Mouse (Mus musculus) liver, postnatal 0 days (tissue): ENCODE results near the gene Surf1. TPM values are rescaled to one million over a fixed set of nuclear protein-coding genes. Genes with fewer than 3 reads are reported as not detected.

ENCODE experiments used
- ATAC-seq: fragments of 200-750 bp; cut with Nextera tagmentation; 2 replicates; pipeline ENCODE4 v1.8.0; 2017; ENCODE audit warnings: mild to moderate bottlenecking, moderate library complexity
- DNase-seq: peaks from one replicate; pipeline ENCODE4 v3.0.0-alpha.2; 2016
- H3K27ac ChIP-seq: fragments of 300-500 bp; sonication (generic); 2 replicates; pipeline ENCODE4 v1.5.1; 2014; ENCODE audit warnings: antibody characterized with exemption, moderate library complexity, mild to moderate bottlenecking, low read depth
- H3K27me3 ChIP-seq: fragments of 300-500 bp; sonication (generic); 2 replicates; pipeline ENCODE4 v1.6.1; 2014; ENCODE audit warnings: low read length, control low read depth, mixed read lengths; ENCODE audit not compliant: insufficient read depth
- H3K36me3 ChIP-seq: fragments of 300-500 bp; sonication (generic); replicated peaks from 2 replicates; pipeline ENCODE4 v1.6.1; 2014; ENCODE audit warnings: mild to moderate bottlenecking, control low read depth, low read length, moderate library complexity, mixed read lengths; ENCODE audit not compliant: insufficient read depth
- H3K4me1 ChIP-seq: fragments of 300-500 bp; sonication (generic); 2 replicates; pipeline ENCODE4 v1.6.1; 2014; ENCODE audit warnings: antibody characterized with exemption, mild to moderate bottlenecking, control low read depth; ENCODE audit not compliant: insufficient read depth
- H3K4me2 ChIP-seq: fragments of 300-500 bp; sonication (generic); 2 replicates; pipeline ENCODE4 v1.6.1; 2014; ENCODE audit warnings: low read depth, mild to moderate bottlenecking, low read length, moderate library complexity, mixed read lengths
- H3K4me3 ChIP-seq: fragments of 300-500 bp; sonication (generic); 2 replicates; pipeline ENCODE4 v1.5.1; 2014; ENCODE audit warnings: low read depth, low read length
- H3K9ac ChIP-seq: fragments of 300-500 bp; sonication (generic); replicated peaks from 2 replicates; pipeline ENCODE4 v1.6.1; 2014; ENCODE audit warnings: mild to moderate bottlenecking, moderate library complexity
- H3K9me3 ChIP-seq: fragments of 300-500 bp; sonication (generic); 2 replicates; pipeline ENCODE4 v1.6.1; 2016; ENCODE audit warnings: mild to moderate bottlenecking, control low read depth, low read length, mixed read lengths
- CTCF ChIP-seq: sonication (generic); IDR thresholded peaks from 2 replicates; pipeline ENCODE4 v1.5.1; 2016; ENCODE audit warnings: antibody characterized with exemption, low read depth
- EP300 ChIP-seq: IDR thresholded peaks from 2 replicates; pipeline ENCODE4 v1.6.1; 2016; ENCODE audit warnings: antibody characterized with exemption, low read depth, mild to moderate bottlenecking
- whole genome bisulfite sequencing: fragments of 180-500 bp; shearing (Covaris S2); extraction: QIAGEN DNeasy Blood & Tissue Kit; methylation state at CpG from one replicate; pipeline ENCODE4 v1.1.7; 2014; ENCODE audit not compliant: insufficient replicate concordance; 5-methylcytosine and 5-hydroxymethylcytosine counted together
- polyA plus RNA-seq: library from polyadenylated mRNA; unstranded; fragments of >200 nt; fragmentation: Nextera tagmentation; extraction: Ambion mirVana; gene quantifications from 2 replicates; pipeline ENCODE4 v1.2.1, GENCODE M21; 2015

Surf1 gene
- polyA plus RNA-seq, 1 experiment from 2014 or later = 29.8 TPM

- Histone ChIP-seq H3K4me3 (no peak overlapping the region), H3K27me3 (no peaks in the 10 kb centered on the region), H3K9ac (no peak overlapping the region), H3K4me1 (no peaks in the 10 kb centered on the region), H3K27ac (no peak overlapping the region), H3K9me3 (0 out of 2 replicates have a peak, but pooled peaks cover 2% of the 10 kb centered on the region), H3K4me2 (no peak overlapping the region), H3K36me3 (no peaks in the 10 kb centered on the region)
- TF ChIP-seq EP300 (no peak), CTCF (no peak)
- DNase-seq (no peak), ATAC-seq (no peak)
These were observed 37.8 kb downstream of the Surf1 start for GRCm38 (mm10) chr2:26878571-26878970.

GRCm38 (mm10) chr2:26870666-26871065 lies 45.7 kb downstream of the Surf1 start:
- ATAC-seq (no peak), DNase-seq (no peak)
- Histone ChIP-seq H3K4me3 (no peak overlapping the region), H3K27me3 (no peaks in the 10 kb centered on the region), H3K36me3 (no peaks in the 10 kb centered on the region), H3K4me1 (no peaks in the 10 kb centered on the region), H3K27ac (no peak overlapping the region), H3K4me2 (no peak overlapping the region), H3K9me3 (no peaks in the 10 kb centered on the region), H3K9ac (no peak overlapping the region)
- WGBS = 47% methylated on average over 6 of the region's 6 CpGs
- TF ChIP-seq CTCF = no peak
- TF ChIP-seq EP300 = no peak

- Histone ChIP-seq H3K9ac (no peak within 1 kb of the TSS), H3K27ac (no peak within 1 kb of the TSS), H3K4me3 (no peak within 1 kb of the TSS), H3K4me1 (no peaks in the 10 kb centered on the region), H3K36me3 (no peaks in the 10 kb centered on the region), H3K9me3 (no peaks in the 10 kb centered on the region), H3K4me2 (no peak within 1 kb of the TSS), H3K27me3 (0 out of 2 replicates have a peak, but pooled peaks cover 4% of the 10 kb centered on the region)
- DNase-seq (no peak), ATAC-seq (no peak)
- WGBS = 52% methylated on average over 3 of the region's 3 CpGs
- TF ChIP-seq CTCF = no peak
- no peak for TF ChIP-seq EP300
These were observed 51.5 kb downstream of the Surf1 start, which contains the start of gene Abo for GRCm38 (mm10) chr2:26864879-26865278. TSS of gene Abo (minus strand) at chr2:26864979.

Other genes starting within 250 kb of the Surf1 start
- gene Lcn4, start 245.2 kb downstream of the Surf1 start, polyA plus RNA-seq = 0.14 TPM in 1 of 2 replicates, not detected in the other
- gene Abo, start 51.6 kb downstream of the Surf1 start, polyA plus RNA-seq = not detected in 2 replicates
- 7.5 and 8.4 TPM in 2 replicates for gene Surf6, start 13.7 kb downstream of the Surf1 start, polyA plus RNA-seq
- gene Med22, start 5.9 kb downstream of the Surf1 start, polyA plus RNA-seq = 13.2 and 14.4 TPM in 2 replicates
- gene Rpl7a, start 5.8 kb downstream of the Surf1 start, polyA plus RNA-seq = 341 and 347 TPM in 2 replicates
- 14.6 and 15.3 TPM in 2 replicates for gene Surf2, start 163 bp downstream of the Surf1 start, polyA plus RNA-seq
- 105 and 112 TPM in 2 replicates for gene Surf4, start 17.4 kb upstream of the Surf1 start, polyA plus RNA-seq
- 0.06 TPM in 1 of 2 replicates, not detected in the other for gene Stkld1, start 17.5 kb upstream of the Surf1 start, polyA plus RNA-seq
- 13.7 and 14.2 TPM in 2 replicates for gene Rexo4, start 47.9 kb upstream of the Surf1 start, polyA plus RNA-seq
- 1.7 and 1.9 TPM in 2 replicates for gene Adamts13, start 56.9 kb upstream of the Surf1 start, polyA plus RNA-seq
- 21.1 and 23.5 TPM in 2 replicates for gene Cacfd1, start 93.4 kb upstream of the Surf1 start, polyA plus RNA-seq
- gene Slc2a6, start 111.5 kb upstream of the Surf1 start, polyA plus RNA-seq = 0.31 and 0.47 TPM in 2 replicates
- 0.49 TPM in 1 of 2 replicates, not detected in the other for gene Mymk, start 155.6 kb upstream of the Surf1 start, polyA plus RNA-seq
- gene Adamtsl2, start 162.8 kb upstream of the Surf1 start, polyA plus RNA-seq = 1.1 and 1.2 TPM in 2 replicates
- not detected in 2 replicates for gene Fam163b, start 226.0 kb upstream of the Surf1 start, polyA plus RNA-seq
- not detected in 2 replicates for gene Dbh, start 248.7 kb upstream of the Surf1 start, polyA plus RNA-seq